Mouse (Mus musculus): ENCODE measurements around the gene Pced1b.
"Not testable (repeated sequence)": the region's sequence is repeated elsewhere in the genome, so short reads cannot be mapped to it uniquely, and the experiment has no call there.

Gene Pced1b

DNA sequence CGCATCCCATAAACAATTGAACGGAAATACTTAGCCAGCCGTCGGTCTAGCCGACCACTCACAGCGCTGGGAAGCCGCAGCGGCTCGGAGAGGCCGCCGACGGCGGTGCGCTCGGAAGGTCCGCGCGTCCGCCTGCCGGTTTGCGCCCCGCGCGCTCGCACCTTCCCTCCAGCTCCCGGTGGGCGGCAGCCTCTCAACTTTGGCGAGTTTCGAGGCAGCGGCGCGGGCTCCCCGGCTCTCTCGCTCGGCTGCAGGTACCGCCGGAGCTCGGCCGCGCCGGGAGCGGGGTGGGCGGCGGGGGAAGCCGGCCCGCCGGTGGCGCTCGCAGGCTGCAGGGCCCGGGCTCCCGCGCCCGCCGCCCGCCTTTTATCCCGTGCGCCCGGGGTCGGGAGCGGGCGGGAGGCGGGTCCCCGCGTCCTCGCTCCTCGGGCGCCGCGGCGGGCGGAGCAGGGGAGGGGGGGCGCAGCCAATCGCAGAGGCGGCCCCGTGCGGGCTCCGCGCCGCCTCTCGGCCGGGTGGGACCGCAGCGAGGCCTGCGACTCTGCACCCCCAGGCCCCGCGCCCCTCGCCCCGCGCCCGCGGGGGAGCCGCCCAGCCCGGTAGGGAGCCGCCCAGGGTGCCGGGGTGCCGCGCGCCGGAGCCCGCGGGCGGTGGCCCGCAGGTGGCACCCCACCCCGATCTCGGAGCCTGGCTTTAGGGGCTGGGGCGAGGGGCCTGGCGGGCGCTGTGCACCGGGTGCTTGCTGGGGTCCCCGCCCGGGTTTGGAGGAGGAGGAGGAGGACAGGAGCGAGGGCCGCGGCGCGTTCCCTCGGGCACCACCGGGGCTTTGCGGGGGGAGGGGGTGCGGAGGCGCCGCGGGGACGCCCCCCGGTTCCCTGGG lies at the start of gene Pced1b, which contains the start of gene Amigo2:
Gene Pced1b, plus strand, starts transcription at position 197 of the 880 bp plus-strand sequence.
Gene Amigo2, minus strand, starts transcription at position 377 of the 880 bp plus-strand sequence.
- peak; percentile 35 to 36 for DNase-seq (ENCODE audit: low spot score in 2 of 2)

DNA sequence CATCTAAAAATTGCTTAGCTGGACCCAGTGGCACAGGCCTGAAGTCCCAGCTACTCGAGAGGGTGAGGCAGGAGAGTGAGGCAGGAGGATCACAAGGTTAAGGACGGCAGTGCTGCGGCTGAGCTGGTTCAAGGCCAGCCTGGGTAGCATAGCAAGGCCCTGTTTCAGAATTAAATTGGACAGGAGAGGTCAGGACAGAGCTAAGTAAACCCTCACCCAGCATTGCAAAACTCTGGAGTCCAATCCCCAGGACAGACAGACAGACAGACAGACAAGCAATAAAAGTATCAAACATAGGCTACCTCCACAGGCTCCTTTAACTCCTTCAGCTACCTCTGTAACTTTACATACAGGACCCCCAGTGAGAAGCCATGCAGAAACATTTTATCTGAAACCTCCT lies 42.0 kb upstream of the Pced1b start:
- no peak for DNase-seq (ENCODE audit: low spot score in 2 of 2)

DNA sequence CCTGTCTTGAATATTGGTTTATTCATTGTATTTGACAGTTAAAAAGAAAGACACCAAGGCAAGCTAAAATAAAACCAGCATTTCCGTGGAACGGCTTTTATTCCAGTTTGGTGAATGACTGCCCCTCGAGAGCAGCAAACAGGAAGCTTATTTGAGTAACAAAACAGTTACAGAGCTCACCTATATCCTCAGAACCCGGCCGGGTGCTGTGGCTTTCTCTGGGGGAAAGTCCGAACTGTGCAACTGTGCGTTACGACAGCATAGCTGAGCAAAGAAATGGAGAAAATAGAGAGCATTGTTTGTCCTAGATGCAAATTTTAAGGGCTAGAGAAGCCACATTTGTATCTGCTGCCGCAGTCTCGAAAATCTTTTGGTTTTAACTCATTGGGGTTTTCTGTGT lies 41.1 kb upstream of the Pced1b start:
- DNase-seq (ENCODE audit: low spot score in 2 of 2): no peak

DNA sequence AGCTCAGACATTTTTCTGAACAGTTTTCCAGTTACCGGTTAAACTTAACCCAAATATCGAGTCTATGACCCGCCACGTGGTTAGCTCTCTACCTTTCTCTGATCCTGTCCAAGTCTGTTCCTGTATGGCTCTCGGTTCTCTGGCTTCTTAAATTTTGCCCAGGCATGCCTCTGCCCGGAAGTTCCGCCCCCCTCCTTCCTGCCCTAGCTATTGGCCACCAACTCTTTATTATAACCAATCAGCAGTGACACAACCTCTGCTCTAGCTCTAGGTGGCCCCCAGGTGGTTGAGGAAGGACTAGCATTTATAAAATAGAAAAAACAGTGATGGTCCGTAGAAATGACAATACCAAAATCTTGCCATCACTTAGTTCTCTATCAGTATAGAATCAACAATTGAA lies 40.4 kb upstream of the Pced1b start:
- no peak for DNase-seq (ENCODE audit: low spot score in 2 of 2)

DNA sequence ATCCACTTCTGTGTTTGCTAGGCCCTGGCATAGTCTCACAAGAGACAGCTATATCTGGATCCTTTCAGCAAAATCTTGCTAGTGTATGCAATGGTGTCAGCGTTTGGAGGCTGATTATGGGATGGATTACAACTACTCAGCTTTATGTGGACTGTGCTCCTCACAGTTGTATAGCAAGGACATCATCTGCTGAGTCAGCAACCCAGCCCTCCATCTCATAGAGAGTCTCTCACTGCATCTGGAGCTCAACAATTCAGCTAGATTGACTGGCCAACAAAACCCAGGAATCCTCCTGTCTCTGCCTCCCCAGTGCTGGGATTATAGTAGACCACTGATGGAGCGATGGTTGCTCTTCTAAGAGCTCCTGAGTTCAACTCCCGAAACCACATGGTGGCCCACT lies 37.2 kb upstream of the Pced1b start:
- not testable (repeated sequence) for DNase-seq (ENCODE audit: low spot score in 2 of 2)

DNA sequence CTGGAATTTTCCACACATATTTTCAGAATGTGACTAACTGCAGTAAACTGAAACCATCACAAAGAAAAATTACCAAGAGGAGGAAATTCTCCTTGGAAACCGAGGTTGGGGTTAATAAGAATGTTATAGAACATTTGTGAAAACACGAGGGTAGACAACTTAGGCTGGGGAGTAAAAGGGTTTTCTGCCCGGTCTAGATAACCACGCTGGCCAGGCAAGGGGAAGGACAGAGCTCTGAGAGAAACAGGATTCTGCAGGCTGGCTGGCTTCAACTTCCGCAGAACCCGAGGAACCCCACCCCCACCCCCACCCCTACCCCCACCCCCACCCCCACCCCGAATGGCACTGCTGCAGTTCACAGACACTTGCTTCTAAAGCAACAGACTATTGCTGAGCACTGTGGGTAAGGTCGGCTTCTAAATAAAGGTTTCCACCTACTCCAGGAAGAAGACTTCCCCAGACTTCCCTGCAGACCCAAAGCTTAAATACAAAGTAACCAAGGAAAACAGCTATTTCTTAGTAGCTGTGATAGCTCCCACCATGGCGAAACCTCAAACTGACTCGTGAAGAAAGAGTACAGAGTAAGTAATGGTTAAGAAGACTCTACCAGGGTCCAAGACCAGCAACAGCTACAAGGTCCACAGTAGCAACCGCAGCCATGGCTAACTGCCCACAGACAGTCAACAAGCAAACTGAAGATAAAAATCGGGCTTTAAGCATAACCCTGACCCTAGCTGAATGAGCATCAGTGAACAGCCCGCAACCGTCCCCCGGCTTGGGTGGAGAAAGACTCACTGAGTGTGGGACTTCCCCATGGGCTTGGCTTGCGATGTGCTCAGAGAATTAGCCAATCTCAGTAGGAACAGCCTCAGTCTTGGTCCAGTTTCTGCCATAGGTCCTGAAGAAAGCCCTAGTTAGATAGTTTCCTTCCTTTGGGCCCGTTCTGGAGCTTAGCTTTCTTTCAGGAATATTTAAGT lies 34.1 kb upstream of the Pced1b start:
- DNase-seq (ENCODE audit: low spot score in 2 of 2): no peak

DNA sequence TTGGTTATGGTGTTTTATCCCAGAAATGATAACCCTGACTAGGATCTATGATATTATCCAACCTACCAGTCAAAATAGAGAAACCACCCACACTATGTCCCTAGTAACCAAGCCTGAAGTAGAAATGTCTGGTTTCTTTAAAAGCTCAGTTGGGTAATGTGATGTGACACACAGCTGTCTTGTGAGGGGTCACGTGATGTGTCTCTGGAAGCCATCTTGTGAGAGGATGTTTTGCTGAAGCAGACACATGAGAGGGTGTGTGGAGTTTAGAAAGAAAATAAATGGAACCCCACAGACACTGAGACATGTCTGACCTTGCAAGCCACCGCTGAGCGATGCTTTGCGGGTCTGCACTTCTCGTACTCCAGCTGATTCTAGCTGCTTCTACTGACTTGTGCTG lies 30.1 kb upstream of the Pced1b start:
- no peak for DNase-seq (ENCODE audit: low spot score in 2 of 2)

DNA sequence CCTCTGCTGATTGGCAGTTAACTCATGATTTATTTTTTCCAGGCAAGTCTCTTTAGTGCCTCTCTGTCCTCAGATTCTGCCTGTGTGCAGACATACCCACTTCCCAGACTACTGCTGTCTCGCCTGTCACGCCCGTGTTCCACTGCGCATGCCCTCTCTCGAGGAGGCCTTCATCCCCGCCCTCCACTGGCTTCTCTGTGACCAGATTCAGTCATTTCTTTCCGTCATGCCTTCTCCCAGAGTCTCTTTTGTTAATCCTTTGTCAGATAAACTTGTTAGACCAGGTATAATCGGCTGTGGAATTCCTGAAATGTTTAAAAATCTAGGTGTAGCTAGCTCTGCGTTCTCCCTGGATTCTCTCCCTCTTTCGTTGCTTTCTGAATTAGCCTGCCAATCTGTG lies 23.5 kb upstream of the Pced1b start:
- no peak for DNase-seq (ENCODE audit: low spot score in 2 of 2)

DNA sequence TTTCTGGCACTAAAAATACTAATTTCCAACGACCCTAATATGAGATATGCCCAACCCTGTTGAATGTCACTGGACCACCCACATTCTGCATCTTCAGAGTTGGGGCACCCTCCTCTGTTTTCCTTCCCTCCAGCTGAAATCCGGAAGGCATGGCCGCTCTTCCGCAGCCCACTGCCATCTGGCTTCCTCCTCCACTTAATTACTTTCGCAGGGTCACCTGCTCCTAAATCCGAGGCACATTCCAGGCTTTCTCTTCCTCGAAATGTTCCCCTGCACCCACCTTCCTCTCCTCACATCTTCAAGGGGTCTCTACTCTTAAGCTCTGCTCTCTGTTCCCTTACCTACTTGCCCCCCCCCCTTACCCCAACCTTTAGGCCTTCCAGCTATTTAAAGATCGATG lies 22.9 kb upstream of the Pced1b start:
- no peak for DNase-seq (ENCODE audit: low spot score in 2 of 2)

DNA sequence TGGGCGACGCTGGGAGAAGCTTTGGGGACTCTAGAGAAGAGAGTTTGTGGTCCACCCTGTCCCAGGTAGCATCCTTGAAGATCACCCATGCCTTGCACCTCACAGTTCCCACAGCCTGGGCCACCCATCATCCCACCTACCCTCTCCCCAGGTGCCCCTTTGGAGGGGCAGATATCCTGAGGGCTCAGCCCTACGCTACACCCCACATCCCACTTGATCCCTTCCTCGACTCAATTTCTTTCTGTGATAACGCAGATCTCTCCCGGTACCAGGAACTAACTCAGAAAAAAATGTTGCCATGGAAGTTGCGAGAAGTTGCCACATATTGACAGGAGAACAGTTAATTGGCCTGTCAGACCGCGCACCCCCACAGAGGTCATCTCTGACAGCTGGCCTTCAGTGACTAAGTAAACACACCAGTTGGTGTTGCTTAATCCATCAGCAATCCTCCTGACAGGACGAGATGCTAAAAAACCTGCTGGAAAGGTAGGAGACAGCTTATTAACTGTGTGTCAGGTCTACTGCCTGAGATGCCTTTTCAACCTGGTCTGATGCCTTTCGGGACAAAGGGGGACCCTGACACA lies 17.3 kb upstream of the Pced1b start:
- no peak for DNase-seq (ENCODE audit: low spot score in 2 of 2)

DNA sequence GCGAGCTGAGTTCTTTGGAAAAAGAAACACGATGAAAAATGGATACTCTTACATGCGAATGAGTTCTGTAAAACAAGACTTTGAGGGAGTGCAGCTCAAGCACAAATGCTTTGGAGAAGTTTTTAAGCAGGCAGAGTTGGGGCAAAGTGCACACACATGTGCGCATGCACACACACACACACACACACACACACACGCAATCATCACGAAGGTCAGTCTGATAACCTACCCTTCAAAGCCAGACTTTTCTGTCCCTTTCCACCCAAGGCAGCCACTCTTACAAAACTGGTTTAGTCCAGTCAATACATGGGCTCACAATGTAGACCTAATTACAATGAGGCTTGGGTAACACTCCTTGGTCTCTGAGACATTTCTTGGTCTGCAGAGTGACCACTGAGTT lies 12.8 kb upstream of the Pced1b start:
- DNase-seq (ENCODE audit: low spot score in 2 of 2): no peak

DNA sequence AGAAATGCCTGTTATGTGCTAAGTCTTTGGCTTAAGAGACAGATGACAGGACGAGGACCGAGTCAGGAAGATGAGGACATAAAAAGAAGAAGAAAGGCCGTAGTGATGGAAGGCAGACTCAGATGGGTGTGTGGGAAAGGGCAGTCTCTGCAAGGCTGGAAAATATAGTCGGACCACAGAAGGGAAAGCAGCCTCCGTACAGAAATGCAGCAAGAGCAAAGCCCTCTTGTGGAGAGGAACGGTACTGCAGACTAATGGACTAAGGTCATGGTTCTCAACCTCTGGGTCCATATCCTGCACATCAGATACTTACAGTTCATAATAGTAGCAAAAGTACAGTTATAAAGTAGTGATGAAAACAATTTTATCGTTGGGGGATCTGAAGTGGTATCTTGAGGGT lies 11.7 kb upstream of the Pced1b start:
- peak; percentile 32 to 39 for DNase-seq (ENCODE audit: low spot score in 2 of 2)

DNA sequence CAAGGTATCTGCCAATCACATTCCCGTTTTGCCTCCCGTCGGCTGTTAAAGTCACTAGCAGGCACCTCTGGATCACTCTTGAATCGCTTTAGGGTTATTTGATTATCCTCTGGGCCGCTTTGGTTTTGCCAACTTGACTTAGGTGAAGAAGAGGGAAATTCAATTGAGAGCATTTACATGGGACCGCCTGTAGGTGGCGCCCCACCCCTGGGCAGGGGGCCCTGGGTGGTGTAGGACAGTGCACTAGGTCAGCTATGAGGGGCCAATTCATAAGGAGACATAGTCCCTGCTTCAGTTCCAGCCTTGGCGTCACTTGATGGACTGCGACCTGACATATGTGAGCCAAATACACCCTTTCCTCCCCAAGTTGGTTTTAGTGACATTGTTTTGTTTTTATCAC lies 10.0 kb upstream of the Pced1b start:
- DNase-seq (ENCODE audit: low spot score in 2 of 2): no peak

DNA sequence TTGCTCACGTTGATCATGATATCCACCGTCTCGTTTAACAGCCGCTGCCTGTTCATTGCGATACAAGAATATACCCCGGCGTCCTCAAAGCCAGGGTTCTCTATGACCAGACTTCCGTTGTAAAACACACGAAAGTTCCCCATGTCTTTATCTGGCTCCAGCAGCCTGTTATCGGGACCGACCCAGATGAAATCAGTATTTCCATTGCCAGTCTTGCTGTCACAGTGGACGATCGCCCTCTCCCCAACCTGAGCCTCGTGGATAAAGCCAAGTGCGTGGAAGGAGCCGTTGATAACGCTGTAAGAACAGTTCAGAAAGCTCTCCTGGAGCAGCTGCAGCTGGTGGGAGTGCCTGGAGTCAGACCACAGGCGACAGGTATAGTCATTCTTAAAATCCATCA lies 1.5 kb upstream of the Pced1b start:
- DNase-seq (ENCODE audit: low spot score in 2 of 2): no peak

DNA sequence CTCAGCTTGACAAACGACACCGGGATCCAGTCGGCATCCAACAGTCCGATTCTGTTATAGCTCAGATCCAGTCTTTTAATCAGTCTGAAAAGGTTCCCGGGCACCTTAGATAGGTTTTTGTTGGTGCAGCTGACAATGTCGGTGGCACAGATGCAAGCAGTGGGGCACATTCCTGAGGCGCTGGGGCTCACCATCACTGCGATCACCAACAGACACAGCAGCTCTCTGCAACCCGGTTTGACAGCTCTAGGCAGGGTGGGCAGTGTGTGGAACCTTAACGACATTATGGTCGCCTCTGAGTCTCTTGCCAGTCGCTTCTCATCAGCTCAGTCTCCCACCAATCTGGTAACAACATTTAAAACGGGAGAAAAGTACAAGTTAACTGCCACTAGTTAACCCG lies 651 bp upstream of the Pced1b start:
- DNase-seq (ENCODE audit: low spot score in 2 of 2): no peak

DNA sequence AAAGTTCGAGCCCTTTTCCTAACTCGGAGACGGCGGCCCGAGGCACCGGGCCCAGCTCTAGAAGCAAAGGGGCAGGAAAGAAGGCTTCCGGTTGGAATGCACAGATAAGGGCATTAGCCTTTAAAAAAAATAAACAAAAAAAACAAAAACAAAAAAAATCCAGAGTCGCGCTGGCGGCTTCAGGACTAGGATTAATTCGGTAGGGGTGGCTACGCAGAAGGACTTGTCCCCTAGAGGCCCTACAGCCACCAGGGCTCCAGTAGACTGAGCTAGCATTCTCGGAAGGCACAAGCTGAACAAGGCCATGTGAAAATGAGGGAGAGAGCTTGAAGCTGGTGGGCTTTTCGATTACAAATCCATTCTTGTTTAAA lies 869 bp downstream of the Pced1b start:
- DNase-seq (ENCODE audit: low spot score in 2 of 2): no peak

DNA sequence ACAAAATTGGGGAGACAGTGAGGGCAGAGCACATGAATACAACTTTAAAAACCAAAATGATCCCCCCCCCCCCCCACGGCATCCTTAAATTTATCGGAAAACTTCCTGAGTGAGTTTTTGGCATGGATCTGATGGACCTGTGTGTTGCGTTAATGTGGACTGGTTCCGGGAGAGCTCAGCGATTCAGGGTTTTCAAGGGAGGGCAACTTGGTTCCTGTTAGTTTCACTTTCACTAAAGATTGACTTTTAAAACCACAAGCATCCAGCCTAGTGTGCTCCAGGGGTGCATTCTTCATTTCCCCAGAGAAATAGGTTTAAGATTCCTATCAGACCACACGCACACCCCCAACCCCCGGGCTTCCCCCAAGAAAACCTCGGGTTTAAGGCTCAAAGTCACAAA lies 1.4 kb downstream of the Pced1b start:
- DNase-seq (ENCODE audit: low spot score in 2 of 2): no peak

DNA sequence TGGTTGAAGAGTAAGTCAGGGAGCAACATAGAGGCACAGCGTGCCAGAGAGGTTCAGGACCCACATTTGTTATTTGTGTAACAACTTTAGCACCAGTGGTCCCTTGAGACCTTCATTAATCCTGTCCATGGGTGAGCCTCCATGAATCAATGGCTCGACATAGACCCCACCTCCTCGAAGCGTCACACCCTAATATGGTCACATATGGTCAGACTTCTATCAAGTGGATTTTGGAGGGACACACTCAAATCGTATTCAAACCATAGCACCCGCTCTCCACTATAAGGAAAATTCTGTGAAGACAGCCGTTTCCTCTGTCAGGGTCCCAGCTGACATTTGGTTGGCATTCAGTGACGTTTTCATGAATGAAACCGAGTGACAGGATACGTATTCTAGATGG lies 2.4 kb downstream of the Pced1b start:
- no peak for DNase-seq (ENCODE audit: low spot score in 2 of 2)

DNA sequence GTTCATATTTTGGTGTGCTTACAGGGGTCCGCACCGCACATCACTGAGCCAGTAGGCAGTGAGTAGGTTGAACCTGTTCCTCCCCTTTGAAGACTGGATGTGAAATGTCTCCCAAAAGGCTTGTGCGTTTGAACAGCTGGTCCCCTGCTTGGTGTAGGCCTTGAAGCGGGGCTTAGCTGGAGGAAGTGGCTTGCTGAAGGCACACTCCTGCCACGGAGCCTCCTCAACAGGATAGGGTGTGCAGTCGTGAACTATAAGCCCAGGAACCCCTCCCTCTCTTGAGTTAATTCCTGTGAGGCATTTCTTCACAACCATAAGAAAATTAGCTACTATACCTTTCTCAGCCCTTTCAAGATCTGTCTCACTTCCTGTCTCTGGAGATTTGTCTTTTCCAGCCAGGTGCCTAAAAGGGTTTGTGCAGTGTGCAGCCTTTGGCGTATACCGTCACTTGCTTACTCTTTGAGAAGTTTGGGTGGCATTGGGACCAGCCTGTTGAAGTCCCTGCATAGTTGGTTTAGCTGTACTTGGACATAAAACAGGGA lies 5.7 kb downstream of the Pced1b start:
- DNase-seq (ENCODE audit: low spot score in 2 of 2): no peak

DNA sequence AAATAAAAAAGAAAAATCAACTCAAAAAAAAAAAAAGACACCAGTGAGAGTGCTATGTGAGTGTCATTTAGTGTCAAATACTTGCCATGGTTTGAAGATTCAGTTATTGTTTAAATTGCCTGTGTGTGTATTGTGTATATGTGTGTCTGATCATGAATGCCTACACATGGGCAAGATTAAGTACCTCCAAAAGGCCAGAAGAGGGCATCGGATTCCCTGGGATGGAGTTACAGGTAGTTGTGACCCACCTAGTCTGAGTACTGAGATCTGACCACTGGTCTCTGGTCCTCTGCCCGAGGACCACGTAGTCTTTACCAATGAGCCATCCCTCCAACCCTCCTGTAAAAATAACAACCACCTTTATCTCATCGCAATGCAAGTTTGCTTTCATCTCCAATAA lies 7.5 kb downstream of the Pced1b start:
- no peak for DNase-seq (ENCODE audit: low spot score in 2 of 2)

DNA sequence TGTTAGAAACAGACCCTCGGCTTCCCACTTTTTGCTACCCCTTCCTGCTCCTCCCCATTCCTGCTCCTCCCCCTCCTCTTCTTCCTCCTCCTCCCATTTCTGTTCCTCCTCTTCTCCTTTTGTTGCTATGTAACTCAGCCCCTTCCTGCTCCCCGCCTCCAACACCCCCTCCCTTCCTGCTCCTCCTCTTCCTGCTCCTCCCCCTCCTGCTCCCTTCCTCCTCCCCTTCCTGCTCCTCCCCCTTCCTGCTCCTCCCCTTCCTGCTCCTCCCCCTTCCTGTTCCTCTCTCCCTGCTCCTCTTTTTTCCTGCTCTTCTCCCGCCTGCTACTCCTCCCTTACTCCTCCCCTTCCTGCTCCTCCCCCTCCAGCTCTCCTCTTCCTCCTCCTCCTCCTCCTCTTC lies 8.9 kb downstream of the Pced1b start:
- DNase-seq (ENCODE audit: low spot score in 2 of 2): no peak

DNA sequence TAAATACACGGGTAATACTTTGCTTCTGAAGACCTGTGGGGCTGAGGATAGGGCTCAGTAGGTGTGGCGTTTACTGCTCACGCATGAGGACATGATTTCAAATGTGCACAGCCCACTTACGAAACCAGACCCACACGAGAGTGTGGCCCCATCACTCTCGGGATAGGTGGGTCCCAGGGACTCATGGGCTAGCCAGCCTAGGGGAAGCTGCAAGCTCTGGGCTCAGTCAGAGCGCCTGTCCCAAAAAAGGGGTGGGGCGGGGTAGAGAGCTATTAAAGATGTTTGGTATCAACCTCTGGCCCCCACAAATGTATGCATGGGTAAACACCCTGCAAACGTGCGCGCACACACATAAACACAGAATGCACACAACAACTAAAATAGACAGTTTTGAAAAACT lies 9.5 kb downstream of the Pced1b start:
- no peak for DNase-seq (ENCODE audit: low spot score in 2 of 2)
